Mouse (Mus musculus) forebrain, postnatal 0 days (tissue): ENCODE data around the gene 2010300C02Rik. TPM values are rescaled to one million over a fixed set of nuclear protein-coding genes. Genes with fewer than 3 reads are reported as not detected.

Source experiments
- ATAC-seq: fragments of 200-750 bp; cut with Nextera tagmentation; 2 replicates; pipeline ENCODE4 v1.8.0; 2017; ENCODE audit warnings: mild to moderate bottlenecking, moderate library complexity
- DNase-seq: peaks from one replicate; pipeline ENCODE4 v3.0.0-alpha.2; 2015
- H3K27ac ChIP-seq: fragments of 300-500 bp; sonication (generic); 2 replicates; pipeline ENCODE4 v1.5.1; 2014; ENCODE audit warnings: low read depth, mild to moderate bottlenecking, antibody characterized with exemption, low read length, moderate library complexity, mixed read lengths
- H3K27me3 ChIP-seq: fragments of 300-500 bp; sonication (generic); 2 replicates; pipeline ENCODE4 v1.6.1; 2014; ENCODE audit warnings: mild to moderate bottlenecking, low read length, mixed read lengths; ENCODE audit not compliant: insufficient read depth
- H3K36me3 ChIP-seq: fragments of 300-500 bp; sonication (generic); 2 replicates; pipeline ENCODE4 v1.6.1; 2014; ENCODE audit warnings: mild to moderate bottlenecking, moderate library complexity; ENCODE audit not compliant: insufficient read depth
- H3K4me1 ChIP-seq: fragments of 300-500 bp; sonication (generic); 2 replicates; pipeline ENCODE4 v1.6.1; 2014; ENCODE audit warnings: antibody characterized with exemption; ENCODE audit not compliant: insufficient read depth
- H3K4me2 ChIP-seq: fragments of 300-500 bp; sonication (generic); 2 replicates; pipeline ENCODE4 v1.6.1; 2014; ENCODE audit warnings: low read depth, mild to moderate bottlenecking, moderate library complexity
- H3K4me3 ChIP-seq: fragments of 300-500 bp; sonication (generic); 2 replicates; pipeline ENCODE4 v1.5.1; 2014; ENCODE audit warnings: low read depth, low read length, mixed read lengths
- H3K9ac ChIP-seq: fragments of 300-500 bp; sonication (generic); 2 replicates; pipeline ENCODE4 v1.6.1; 2014; ENCODE audit warnings: mild to moderate bottlenecking
- H3K9me3 ChIP-seq: fragments of 300-500 bp; sonication (generic); 2 replicates; pipeline ENCODE4 v1.6.1; 2016; ENCODE audit warnings: low read length
- CTCF ChIP-seq: sonication (generic); IDR thresholded peaks from 2 replicates; pipeline ENCODE4 v1.5.1; 2016; ENCODE audit warnings: antibody characterized with exemption, control low read depth, low read depth
- WGBS: fragments of 180-500 bp; shearing (Covaris S2); extraction: QIAGEN DNeasy Blood & Tissue Kit; methylation state at CpG from one replicate; pipeline ENCODE4 v1.1.7; 2014; 5-methylcytosine and 5-hydroxymethylcytosine counted together
- polyA plus RNA-seq: library from polyadenylated mRNA; unstranded; fragments of >200 nt; fragmentation: Nextera tagmentation; extraction: Ambion mirVana; gene quantifications from 2 replicates; pipeline ENCODE4 v1.2.1, GENCODE M21; 2015
- total RNA-seq: library from RNA; depleted of rRNA; stranded (reverse); fragments of >200 nt; gene quantifications from 2 replicates; pipeline ENCODE4 v1.2.3, GENCODE M21; 2014

The 2010300C02Rik gene
- total and polyA plus RNA-seq, 2 experiments from 2014 or later: 13.6 to 22.7 TPM

GRCm38 (mm10) chr1:37738895-37739294, 19.0 kb upstream of the 2010300C02Rik start:
- no peak for TF ChIP-seq CTCF
- 70% methylated on average over 2 of the region's 2 CpGs for WGBS
- Histone ChIP-seq H3K27me3 (no peaks in the 10 kb centered on the region), H3K36me3 (no peaks in the 10 kb centered on the region), H3K4me1 (0 out of 2 replicates have a peak, but pooled peaks cover 4% of the 10 kb centered on the region), H3K27ac (no peak overlapping the region), H3K9me3 (no peaks in the 10 kb centered on the region), H3K4me2 (no peak overlapping the region), H3K4me3 (no peak overlapping the region), H3K9ac (no peak overlapping the region)
- ATAC-seq (no peak), DNase-seq (no peak)

- no peaks in the 10 kb centered on the region for H3K9me3 ChIP-seq
- no peaks in the 10 kb centered on the region for H3K36me3 ChIP-seq
- no peak overlapping the region for H3K27ac ChIP-seq
- H3K4me3 ChIP-seq: no peak overlapping the region
- 79% methylated on average over 4 of the region's 4 CpGs for WGBS
- no peaks in the 10 kb centered on the region for H3K4me1 ChIP-seq
- DNase-seq (no peak), ATAC-seq (no peak)
- no peak for TF ChIP-seq CTCF
- H3K27me3 ChIP-seq: no peaks in the 10 kb centered on the region
- no peak overlapping the region for H3K4me2 ChIP-seq
- H3K9ac ChIP-seq: no peak overlapping the region
Measured at GRCm38 (mm10) chr1:37737045-37737444, 17.2 kb upstream of the 2010300C02Rik start.

- Histone ChIP-seq H3K27ac (no peak overlapping the region), H3K9me3 (no peaks in the 10 kb centered on the region), H3K4me1 (no peaks in the 10 kb centered on the region), H3K36me3 (no peaks in the 10 kb centered on the region), H3K27me3 (no peaks in the 10 kb centered on the region), H3K4me2 (no peak overlapping the region), H3K4me3 (no peak overlapping the region), H3K9ac (no peak overlapping the region)
- no peak for ATAC-seq
- WGBS: 95% methylated on average over 5 of the region's 5 CpGs
- TF ChIP-seq CTCF: no peak
- DNase-seq: no peak
Measured at GRCm38 (mm10) chr1:37735932-37736331, 16.0 kb upstream of the 2010300C02Rik start.

GRCm38 (mm10) chr1:37734841-37735240, 15.0 kb upstream of the 2010300C02Rik start:
- Histone ChIP-seq H3K4me1 (no peaks in the 10 kb centered on the region), H3K27ac (no peak overlapping the region), H3K36me3 (no peaks in the 10 kb centered on the region), H3K4me2 (no peak overlapping the region), H3K27me3 (no peaks in the 10 kb centered on the region), H3K9ac (no peak overlapping the region), H3K4me3 (no peak overlapping the region), H3K9me3 (no peaks in the 10 kb centered on the region)
- DNase-seq: no peak
- no peak for ATAC-seq
- WGBS: 76% methylated on average over 7 of the region's 7 CpGs
- no peak for TF ChIP-seq CTCF

GRCm38 (mm10) chr1:37729353-37729752, 9.5 kb upstream of the 2010300C02Rik start:
- TF ChIP-seq CTCF: no peak
- Histone ChIP-seq H3K36me3 (no peaks in the 10 kb centered on the region), H3K4me1 (peaks cover 5% of the 10 kb centered on the region; the same call in 1 of the 2 replicates), H3K9me3 (no peaks in the 10 kb centered on the region), H3K9ac (no peak overlapping the region), H3K27ac (no peak overlapping the region), H3K4me2 (no peak overlapping the region), H3K27me3 (no peaks in the 10 kb centered on the region), H3K4me3 (no peak overlapping the region)
- ATAC-seq: no peak
- no peak for DNase-seq
- 95% methylated on average over 8 of the region's 8 CpGs for WGBS

GRCm38 (mm10) chr1:37728053-37728452, 8.2 kb upstream of the 2010300C02Rik start:
- DNase-seq (peak; percentile 17), ATAC-seq (no peak)
- H3K4me3 ChIP-seq: no peak overlapping the region
- no peak overlapping the region for H3K4me2 ChIP-seq
- H3K4me1 ChIP-seq: peaks cover 5% of the 10 kb centered on the region; the same call in 1 of the 2 replicates
- H3K36me3 ChIP-seq: no peaks in the 10 kb centered on the region
- 72% methylated on average over 10 of the region's 10 CpGs for WGBS
- no peaks in the 10 kb centered on the region for H3K9me3 ChIP-seq
- TF ChIP-seq CTCF: no peak
- no peaks in the 10 kb centered on the region for H3K27me3 ChIP-seq
- no peak overlapping the region for H3K9ac ChIP-seq
- H3K27ac ChIP-seq: no peak overlapping the region

- Histone ChIP-seq H3K4me1 (peaks cover 5% of the 10 kb centered on the region; the same call in 1 of the 2 replicates), H3K9ac (no peak overlapping the region), H3K4me2 (no peak overlapping the region), H3K36me3 (no peaks in the 10 kb centered on the region), H3K27ac (peak overlapping the region; percentile 87; the same call in 1 of the 2 replicates), H3K9me3 (no peaks in the 10 kb centered on the region), H3K27me3 (no peaks in the 10 kb centered on the region), H3K4me3 (no peak overlapping the region)
- no peak for DNase-seq
- ATAC-seq: no peak
- 74% methylated on average over 8 of the region's 8 CpGs for WGBS
- TF ChIP-seq CTCF: no peak
Measured at GRCm38 (mm10) chr1:37727186-37727585, 7.3 kb upstream of the 2010300C02Rik start.
